Mouse (Mus musculus): ENCODE results near the gene Hes5. TPM values are rescaled to one million over a fixed set of nuclear protein-coding genes. Genes with fewer than 3 reads are reported as not detected.

Gene Hes5
- polyA plus RNA-seq, 1 experiment from 2014 or later = 6.6 TPM

DNA sequence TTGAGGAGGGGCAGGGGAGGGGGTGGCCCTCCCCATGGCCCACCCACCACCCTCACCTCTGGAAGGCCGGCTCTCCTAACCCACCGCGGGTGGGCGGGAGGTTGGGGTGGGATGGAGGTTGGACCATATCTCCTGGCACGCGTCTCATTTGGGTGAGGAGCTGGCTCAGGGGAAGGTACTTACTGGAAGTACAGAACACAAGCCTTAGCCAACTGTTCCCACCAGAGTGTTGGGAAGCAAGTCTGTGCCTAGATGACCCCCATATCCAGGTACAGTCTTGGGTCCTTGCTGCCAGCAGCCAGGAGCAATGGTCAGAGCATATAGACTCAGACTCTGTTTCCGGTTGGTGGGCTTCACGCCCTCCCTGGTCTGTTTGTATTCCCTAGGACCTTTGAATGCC, 2.1 kb upstream of the Hes5 start:
- H3K36me3 ChIP-seq = no peaks in the 10 kb centered on the region
- H3K27ac ChIP-seq (replicated peaks) = no peak overlapping the region
- no peak overlapping the region for H3K9ac ChIP-seq
- H3K27me3 ChIP-seq = peaks cover 85% of the 10 kb centered on the region
- H3K4me3 ChIP-seq (replicated peaks) = no peak overlapping the region
- no peak for ATAC-seq (ENCODE audit: insufficient number of reproducible peaks, low FRiP score, low TSS enrichment, low read depth)
- no peaks in the 10 kb centered on the region for H3K9me3 ChIP-seq (replicated peaks)
- H3K4me1 ChIP-seq = peaks cover 51% of the 10 kb centered on the region
- H3K4me2 ChIP-seq (replicated peaks) = 0 out of 2 replicates have a peak overlapping the region, but pooled peaks have one; percentile 29
- 17% methylated on average over 8 of the region's 8 CpGs for WGBS

DNA sequence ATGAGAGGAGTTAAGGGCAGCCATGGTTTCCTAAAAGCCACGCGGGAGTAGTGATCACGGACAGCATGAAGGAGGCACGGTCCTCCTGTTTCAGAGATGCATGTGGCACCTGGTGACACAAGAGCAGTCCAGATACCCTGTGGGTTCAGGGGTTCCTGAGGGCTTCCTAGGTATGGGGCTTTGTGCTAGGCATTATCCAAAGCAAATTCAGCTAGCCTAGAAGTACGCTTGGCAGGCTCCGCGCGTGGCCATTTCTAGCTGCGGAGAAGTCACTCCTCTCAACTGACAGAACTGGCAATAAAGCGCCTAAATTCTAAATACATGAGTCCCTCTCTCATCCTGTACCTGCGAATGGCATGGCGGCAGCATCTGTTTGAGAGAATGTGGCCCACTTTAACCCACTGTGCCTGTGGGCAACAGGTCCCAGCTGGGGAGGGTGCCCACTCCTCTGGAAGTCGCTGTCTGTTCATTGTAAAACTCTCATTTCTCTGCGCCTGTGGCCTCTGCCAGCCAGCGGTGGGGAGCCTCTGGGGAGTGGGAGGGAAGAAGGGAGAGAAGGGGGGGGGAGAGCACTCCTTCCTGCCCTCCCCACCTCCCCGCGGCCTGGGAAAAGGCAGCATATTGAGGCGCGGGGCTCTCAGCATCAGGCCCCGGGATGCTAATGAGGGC, 568 bp upstream of the Hes5 start:
- peak overlapping the region; percentile 83 for H3K4me2 ChIP-seq (replicated peaks)
- no peak overlapping the region for H3K9ac ChIP-seq
- no peak for ATAC-seq (ENCODE audit: insufficient number of reproducible peaks, low FRiP score, low TSS enrichment, low read depth)
- peak overlapping the region; percentile 45 for H3K4me3 ChIP-seq (replicated peaks)
- H3K27me3 ChIP-seq = peaks cover 70% of the 10 kb centered on the region
- 23% methylated on average over 20 of the region's 20 CpGs for WGBS
- H3K9me3 ChIP-seq (replicated peaks) = no peaks in the 10 kb centered on the region
- H3K36me3 ChIP-seq = no peaks in the 10 kb centered on the region
- H3K27ac ChIP-seq (replicated peaks) = no peak overlapping the region
- peaks cover 55% of the 10 kb centered on the region for H3K4me1 ChIP-seq

DNA sequence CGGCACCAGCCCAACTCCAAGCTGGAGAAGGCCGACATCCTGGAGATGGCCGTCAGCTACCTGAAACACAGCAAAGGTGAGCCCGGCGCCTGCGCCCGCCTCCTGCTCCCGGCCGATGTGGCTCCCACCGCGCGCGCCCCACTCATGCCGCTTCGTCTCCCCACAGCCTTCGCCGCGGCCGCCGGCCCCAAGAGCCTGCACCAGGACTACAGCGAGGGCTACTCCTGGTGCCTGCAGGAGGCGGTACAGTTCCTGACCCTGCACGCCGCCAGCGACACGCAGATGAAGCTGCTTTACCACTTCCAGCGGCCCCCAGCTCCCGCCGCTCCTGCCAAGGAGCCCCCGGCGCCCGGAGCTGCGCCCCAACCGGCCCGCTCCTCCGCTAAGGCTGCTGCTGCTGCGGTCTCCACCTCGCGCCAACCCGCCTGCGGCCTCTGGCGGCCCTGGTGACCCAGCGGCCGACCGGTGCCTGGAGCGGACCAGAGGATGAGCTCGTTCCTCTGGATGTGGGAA, 559 bp downstream of the Hes5 start:
- H3K4me3 ChIP-seq (replicated peaks) = peak overlapping the region; percentile 45
- peak overlapping the region; percentile 83 for H3K4me2 ChIP-seq (replicated peaks)
- H3K27me3 ChIP-seq = peaks cover 66% of the 10 kb centered on the region
- H3K36me3 ChIP-seq = no peaks in the 10 kb centered on the region
- no peak overlapping the region for H3K27ac ChIP-seq (replicated peaks)
- under 1% methylated on average over 46 of the region's 47 CpGs for WGBS
- no peak for ATAC-seq (ENCODE audit: insufficient number of reproducible peaks, low FRiP score, low TSS enrichment, low read depth)
- peaks cover 63% of the 10 kb centered on the region for H3K4me1 ChIP-seq
- no peaks in the 10 kb centered on the region for H3K9me3 ChIP-seq (replicated peaks)
- no peak overlapping the region for H3K9ac ChIP-seq

DNA sequence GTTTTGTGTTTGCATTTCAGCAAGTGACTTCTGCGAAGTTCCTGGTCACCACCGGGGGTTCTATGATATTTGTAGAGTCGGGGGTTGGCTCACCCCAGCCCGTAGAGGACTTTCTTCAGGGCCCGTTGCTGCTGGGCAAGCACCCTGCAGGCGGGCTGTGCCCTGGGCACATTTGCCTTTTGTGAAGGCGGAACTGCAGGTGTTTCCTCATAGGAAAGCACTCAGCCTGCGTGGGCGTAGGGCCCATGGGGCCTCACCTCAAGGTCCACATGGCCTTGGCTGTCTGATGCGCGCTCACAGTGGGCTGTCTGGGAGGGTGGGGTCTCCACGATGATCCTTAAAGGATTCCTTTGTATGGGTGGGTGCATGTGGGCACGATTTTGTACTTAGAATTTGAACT, 1.2 kb downstream of the Hes5 start:
- no peaks in the 10 kb centered on the region for H3K36me3 ChIP-seq
- no peak overlapping the region for H3K9ac ChIP-seq
- peaks cover 63% of the 10 kb centered on the region for H3K4me1 ChIP-seq
- H3K27ac ChIP-seq (replicated peaks) = no peak overlapping the region
- WGBS = 24% methylated on average over 13 of the region's 13 CpGs
- no peak for ATAC-seq (ENCODE audit: insufficient number of reproducible peaks, low FRiP score, low TSS enrichment, low read depth)
- H3K9me3 ChIP-seq (replicated peaks) = no peaks in the 10 kb centered on the region
- peak overlapping the region; percentile 83 for H3K4me2 ChIP-seq (replicated peaks)
- H3K27me3 ChIP-seq = peaks cover 62% of the 10 kb centered on the region
- peak overlapping the region; percentile 45; the same call in 1 of the 2 replicates for H3K4me3 ChIP-seq (replicated peaks)

DNA sequence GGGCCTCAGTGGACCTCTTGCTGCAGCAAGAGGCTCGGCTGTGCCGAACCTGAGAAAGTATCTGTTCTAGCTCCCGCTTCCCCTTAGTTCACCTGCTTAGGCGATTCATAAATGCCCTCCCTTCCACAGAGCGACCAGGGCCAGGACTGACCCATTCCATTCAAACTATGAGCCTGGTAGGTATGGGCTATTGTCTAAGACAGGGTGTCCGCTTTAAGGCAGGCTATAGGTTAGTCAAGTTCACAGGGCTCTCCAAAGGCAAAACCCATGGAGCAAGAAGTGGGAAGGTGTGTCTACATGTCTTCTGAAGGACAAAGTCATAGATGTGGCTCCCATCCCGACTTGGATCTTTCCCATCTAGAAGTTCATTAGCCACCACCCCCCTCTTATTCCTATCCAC, 2.0 kb downstream of the Hes5 start:
- Histone ChIP-seq H3K27ac (replicated peaks) (no peak overlapping the region), H3K4me3 (replicated peaks) (no peak overlapping the region), H3K9me3 (replicated peaks) (no peaks in the 10 kb centered on the region), H3K4me2 (replicated peaks) (0 out of 2 replicates have a peak overlapping the region, but pooled peaks have one; percentile 63), H3K9ac (no peak overlapping the region), H3K27me3 (peaks cover 55% of the 10 kb centered on the region), H3K4me1 (peaks cover 59% of the 10 kb centered on the region), H3K36me3 (no peaks in the 10 kb centered on the region)
- WGBS = 82% methylated on average over 7 of the region's 7 CpGs
- ATAC-seq (ENCODE audit: insufficient number of reproducible peaks, low FRiP score, low TSS enrichment, low read depth) = no peak

DNA sequence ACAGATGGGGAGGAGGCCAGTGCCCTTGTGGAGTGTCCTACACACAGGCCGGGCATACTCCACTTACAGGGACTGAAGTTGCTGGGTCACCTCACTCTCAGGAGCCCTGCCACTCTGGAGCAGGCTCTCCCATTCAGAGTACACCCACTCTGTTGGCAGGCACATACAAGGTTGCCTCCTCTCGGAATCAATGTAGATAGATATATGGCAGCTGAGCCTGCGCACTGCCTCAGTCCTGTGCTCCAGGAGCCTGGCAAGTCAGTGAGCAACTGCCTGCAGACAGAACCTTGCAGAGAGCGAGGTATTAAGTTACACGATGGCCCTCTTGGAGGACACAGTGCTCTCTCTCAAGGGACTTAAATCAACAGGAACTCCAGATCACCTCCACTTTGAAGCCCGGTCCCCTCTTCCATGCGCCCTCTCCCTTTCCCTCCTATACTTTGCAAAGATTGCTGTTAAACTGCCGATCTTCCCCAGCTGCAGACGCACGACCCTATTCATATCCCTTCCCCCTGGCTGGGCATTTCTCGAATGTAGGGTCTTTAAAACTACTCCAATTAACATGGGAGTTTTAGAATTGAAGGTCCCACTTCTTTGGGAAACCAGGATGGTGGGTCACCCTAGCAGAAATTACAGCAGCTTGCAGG, 2.6 kb downstream of the Hes5 start:
- Histone ChIP-seq H3K36me3 (0 out of 2 replicates have a peak, but pooled peaks cover 4% of the 10 kb centered on the region), H3K4me1 (peaks cover 53% of the 10 kb centered on the region), H3K27me3 (peaks cover 49% of the 10 kb centered on the region), H3K4me2 (replicated peaks) (peak overlapping the region; percentile 63), H3K4me3 (replicated peaks) (peak overlapping the region; percentile 77), H3K9me3 (replicated peaks) (no peaks in the 10 kb centered on the region), H3K27ac (replicated peaks) (peak overlapping the region; percentile 91; the same call in 1 of the 2 replicates), H3K9ac (no peak overlapping the region)
- WGBS = 28% methylated on average over 11 of the region's 11 CpGs
- ATAC-seq (ENCODE audit: insufficient number of reproducible peaks, low FRiP score, low TSS enrichment, low read depth) = no peak

DNA sequence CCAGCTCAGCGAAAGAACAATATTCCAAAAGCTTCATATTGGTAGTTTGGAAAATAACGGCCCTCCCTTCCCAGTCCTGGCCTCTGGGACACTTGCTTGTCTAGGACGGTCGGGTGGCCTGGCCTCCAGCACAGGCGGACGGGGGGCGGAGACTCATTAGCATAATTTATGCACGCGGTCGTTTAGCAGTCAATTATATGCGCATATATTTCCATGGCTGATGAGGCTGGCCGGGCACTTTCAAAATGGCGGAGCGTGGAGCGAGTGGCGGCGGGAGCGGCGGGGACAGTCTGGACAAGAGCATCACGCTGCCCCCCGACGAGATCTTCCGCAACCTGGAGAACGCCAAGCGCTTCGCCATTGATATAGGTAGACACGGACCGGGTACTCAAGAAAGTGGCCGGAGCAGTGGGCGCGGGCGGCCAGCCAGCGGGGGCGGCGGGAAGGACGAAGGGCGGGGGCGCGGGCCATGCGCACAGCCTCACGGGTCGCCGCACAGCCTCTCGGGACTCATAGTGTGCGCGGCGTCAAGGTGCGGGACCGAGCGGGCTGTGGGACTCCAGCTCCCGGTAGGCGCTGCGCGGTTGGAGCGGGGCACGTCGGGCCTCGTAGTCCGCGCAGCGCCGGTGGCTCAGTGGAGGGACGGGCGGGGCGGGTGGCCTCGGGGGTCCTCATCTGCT, 3.3 kb downstream of the Hes5 start, which contains the start of gene Pank4:
Gene Pank4, plus strand, starts transcription at position 223 of the 680 bp plus-strand sequence.
- H3K27ac ChIP-seq (replicated peaks) = peak within 1 kb of the TSS; percentile 91
- under 1% methylated on average over 55 of the region's 66 CpGs for WGBS
- H3K9ac ChIP-seq = peak within 1 kb of the TSS; percentile 77
- peak; percentile 95 for ATAC-seq (ENCODE audit: insufficient number of reproducible peaks, low FRiP score, low TSS enrichment, low read depth)
- H3K27me3 ChIP-seq = peaks cover 42% of the 10 kb centered on the region
- peak within 1 kb of the TSS; percentile 77 for H3K4me3 ChIP-seq (replicated peaks)
- H3K4me1 ChIP-seq = peaks cover 47% of the 10 kb centered on the region
- peaks cover 9% of the 10 kb centered on the region for H3K36me3 ChIP-seq
- no peaks in the 10 kb centered on the region for H3K9me3 ChIP-seq (replicated peaks)
- H3K4me2 ChIP-seq (replicated peaks) = peak within 1 kb of the TSS; percentile 63

DNA sequence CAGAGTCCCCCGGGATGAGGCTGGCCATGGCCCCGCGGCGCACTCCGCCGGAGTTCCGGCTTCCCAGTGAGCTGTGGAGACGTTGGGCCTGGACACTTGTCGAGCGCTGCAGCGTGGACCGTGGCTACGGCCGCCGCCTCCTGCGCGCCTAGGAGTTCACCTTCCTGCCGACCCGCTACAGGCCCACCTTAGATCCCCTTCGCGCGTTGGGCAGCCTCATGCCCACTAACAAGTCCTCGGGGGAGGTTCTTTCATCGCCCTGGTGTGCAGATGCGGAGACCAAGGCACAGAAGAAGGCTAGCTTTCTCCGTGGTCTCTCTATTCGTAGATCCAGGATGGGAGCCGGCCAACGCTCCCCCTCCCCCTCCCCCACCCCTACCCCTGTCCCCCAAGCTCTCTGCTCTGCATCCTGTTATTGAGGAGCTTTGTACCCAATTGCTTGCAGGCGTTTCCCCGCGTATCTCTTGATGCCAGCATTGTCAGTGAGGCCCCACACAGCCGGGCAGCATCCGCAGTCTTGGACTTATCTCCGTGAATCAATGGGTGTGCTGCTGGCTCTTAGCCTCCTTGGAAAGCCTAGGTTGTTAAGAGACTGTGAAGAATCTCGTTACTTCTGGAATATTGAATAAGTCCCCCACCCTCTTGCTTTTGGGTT, 4.0 kb downstream of the Hes5 start:
- peak overlapping the region; percentile 77 for H3K9ac ChIP-seq
- peak overlapping the region; percentile 63 for H3K4me2 ChIP-seq (replicated peaks)
- H3K36me3 ChIP-seq = peaks cover 15% of the 10 kb centered on the region
- H3K9me3 ChIP-seq (replicated peaks) = no peaks in the 10 kb centered on the region
- H3K4me1 ChIP-seq = peaks cover 47% of the 10 kb centered on the region
- peak overlapping the region; percentile 77 for H3K4me3 ChIP-seq (replicated peaks)
- H3K27me3 ChIP-seq = peaks cover 35% of the 10 kb centered on the region
- ATAC-seq (ENCODE audit: insufficient number of reproducible peaks, low FRiP score, low TSS enrichment, low read depth) = no peak; the same call in 1 of the 2 replicates
- H3K27ac ChIP-seq (replicated peaks) = peak overlapping the region; percentile 91
- under 1% methylated on average over 36 of the region's 36 CpGs for WGBS

DNA sequence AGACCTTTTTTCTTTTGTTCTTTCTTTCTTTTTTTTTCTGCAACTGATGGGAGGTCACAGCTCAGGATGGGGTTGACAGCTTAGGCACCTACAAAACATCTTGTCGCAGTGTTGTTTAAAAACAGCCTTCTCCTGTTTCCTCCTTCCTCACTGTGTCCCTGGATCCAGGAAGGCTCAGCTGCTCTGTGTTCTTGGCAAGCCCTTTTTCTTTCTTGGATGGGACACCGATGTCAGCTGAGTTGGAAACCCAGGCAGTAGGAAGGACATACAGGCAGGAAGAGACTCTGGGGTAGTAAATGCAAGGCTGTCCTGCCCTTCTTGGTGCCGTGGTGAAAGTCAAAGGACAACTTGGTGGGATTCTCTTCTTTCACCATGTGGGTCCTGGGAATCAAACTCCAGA, 5.1 kb downstream of the Hes5 start:
- WGBS = 64% methylated on average over 3 of the region's 3 CpGs
- H3K9ac ChIP-seq = no peak overlapping the region
- peak overlapping the region; percentile 63; the same call in 1 of the 2 replicates for H3K4me2 ChIP-seq (replicated peaks)
- no peak overlapping the region for H3K27ac ChIP-seq (replicated peaks)
- peaks cover 24% of the 10 kb centered on the region for H3K27me3 ChIP-seq
- peak overlapping the region; percentile 77; the same call in 1 of the 2 replicates for H3K4me3 ChIP-seq (replicated peaks)
- peaks cover 27% of the 10 kb centered on the region for H3K36me3 ChIP-seq
- no peaks in the 10 kb centered on the region for H3K9me3 ChIP-seq (replicated peaks)
- H3K4me1 ChIP-seq = peaks cover 37% of the 10 kb centered on the region
- ATAC-seq (ENCODE audit: insufficient number of reproducible peaks, low FRiP score, low TSS enrichment, low read depth) = no peak

DNA sequence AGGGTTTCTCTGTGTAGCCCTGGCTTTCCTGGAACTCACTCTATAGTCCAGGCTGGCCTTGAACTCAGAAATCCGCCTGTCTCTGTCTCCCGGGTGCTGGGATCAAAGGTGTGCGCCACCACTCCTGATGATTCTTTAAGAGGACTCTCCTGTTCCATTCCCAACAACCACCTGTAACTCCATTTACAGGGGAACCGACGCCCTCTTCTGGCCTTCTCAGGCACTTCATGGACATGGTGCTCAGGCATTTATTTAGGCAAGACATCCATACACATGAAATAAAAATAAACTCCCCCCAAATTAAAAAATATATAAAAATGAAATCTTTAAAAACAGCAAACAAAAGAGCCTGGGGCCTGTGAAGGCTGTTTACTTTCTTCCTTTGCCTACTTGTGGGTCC, 6.5 kb downstream of the Hes5 start:
- no peak for ATAC-seq (ENCODE audit: insufficient number of reproducible peaks, low FRiP score, low TSS enrichment, low read depth)
- H3K9me3 ChIP-seq (replicated peaks) = no peaks in the 10 kb centered on the region
- H3K4me1 ChIP-seq = peaks cover 26% of the 10 kb centered on the region
- no peak overlapping the region for H3K9ac ChIP-seq
- peaks cover 11% of the 10 kb centered on the region for H3K27me3 ChIP-seq
- no peak overlapping the region for H3K4me2 ChIP-seq (replicated peaks)
- peaks cover 40% of the 10 kb centered on the region for H3K36me3 ChIP-seq
- WGBS = 69% methylated on average over 5 of the region's 5 CpGs
- no peak overlapping the region for H3K4me3 ChIP-seq (replicated peaks)
- H3K27ac ChIP-seq (replicated peaks) = no peak overlapping the region
